Mouse (Mus musculus): ENCODE measurements at regions not wholly inside any gene's neighbourhood (a gene's known extent, or its start where the extent isn't known, plus 50 kb on each side); places are given as distances from the start of the nearest gene placed in this dataset.

DNA sequence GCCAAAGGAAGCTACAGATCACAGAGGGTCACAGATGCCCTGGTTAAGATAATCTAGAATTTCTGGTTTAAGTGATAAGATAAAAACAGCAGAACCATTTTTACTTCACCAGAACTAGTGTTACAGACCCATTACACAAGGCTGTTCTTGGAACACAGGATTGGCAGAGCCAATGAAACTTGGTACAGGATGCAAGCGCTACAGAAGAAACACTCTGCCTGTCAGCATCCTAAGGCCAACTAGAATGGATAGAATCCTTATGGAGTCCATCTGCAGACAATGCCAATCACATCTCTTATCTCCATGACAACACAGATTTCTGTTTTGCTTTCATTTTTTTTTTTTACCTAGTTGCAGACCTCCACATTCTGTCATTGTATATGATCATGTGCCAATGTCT lies 759.4 kb upstream of the Stxbp6 start:
- DNase-seq = no peak

DNA sequence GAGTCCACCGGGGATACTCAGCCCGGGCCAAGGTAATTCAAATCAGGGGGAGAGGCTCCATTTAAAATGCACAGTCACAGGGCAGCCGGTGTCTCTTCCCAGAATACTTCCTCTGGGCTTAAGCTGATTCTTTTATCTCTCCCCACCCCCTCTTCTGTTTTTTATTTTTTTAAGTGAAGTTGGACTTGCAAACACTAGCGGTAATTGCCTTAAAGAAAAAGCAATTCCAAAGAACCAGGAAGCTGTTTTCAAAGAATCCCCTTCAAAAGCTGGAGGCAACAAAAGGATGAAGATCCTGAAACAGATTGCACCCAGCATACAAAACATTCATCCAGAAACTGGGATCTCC lies 758.9 kb upstream of the Stxbp6 start:
- no peak for DNase-seq

DNA sequence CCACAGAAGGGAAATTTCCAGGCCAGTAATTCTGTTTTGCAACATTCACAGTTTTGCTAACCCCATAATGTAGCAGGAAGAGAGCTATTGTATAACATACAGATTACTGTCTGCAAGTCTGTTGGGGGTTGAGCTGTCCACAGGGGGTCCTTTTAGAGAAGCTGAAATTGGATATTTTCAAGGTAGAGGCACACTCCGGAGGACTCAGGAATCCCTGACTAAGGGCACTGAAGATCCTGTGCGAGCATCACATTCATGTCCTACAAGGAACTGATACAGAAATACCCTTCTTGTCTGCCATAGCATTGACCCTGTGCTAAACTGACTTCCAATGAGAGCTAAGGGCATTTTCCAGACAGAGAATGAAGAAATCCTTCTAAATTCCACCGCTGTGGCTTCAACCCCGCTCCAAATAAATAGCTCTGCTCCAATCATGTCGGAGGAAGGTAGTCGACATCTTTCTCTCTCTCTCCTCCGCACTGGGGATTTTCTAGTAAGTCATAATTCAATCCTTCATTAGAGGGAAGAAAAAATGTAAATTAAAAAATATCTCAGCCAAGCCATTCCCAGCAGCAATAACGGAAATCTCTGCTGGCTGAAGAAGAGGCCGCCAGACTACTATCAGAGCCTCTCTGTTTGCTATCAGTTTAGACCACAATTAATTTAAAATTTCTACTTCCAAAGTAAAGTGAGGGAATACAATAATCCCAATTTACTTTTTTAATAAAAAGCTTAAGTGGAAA lies 758.3 kb upstream of the Stxbp6 start:
- peak; percentile 7 for DNase-seq

DNA sequence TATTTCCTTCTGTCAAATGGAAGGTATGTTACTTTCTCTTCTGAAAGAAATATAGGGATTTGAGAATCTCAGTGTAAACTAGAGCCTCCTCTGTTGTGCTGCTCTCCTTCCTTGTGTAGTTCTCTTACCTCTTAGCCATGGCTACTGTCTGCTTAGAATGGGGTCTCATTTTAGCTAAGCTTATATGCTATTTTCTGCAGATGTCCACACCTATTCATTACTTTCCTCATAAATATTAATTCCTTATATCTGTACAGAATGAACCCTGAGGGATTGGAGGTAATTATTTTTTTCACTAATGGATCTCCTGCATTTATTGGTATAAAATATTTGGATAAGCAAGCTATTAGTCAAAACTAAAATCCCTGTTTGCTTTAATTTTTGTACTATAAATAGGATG lies 750.4 kb upstream of the Stxbp6 start:
- no peak for DNase-seq

All from embryo, embryonic 11 days (tissue).